Mouse (Mus musculus) lung, postnatal 0 days (tissue): ENCODE results near the gene Vps35l.

Experiments used
- CTCF ChIP-seq: IDR thresholded peaks from 2 replicates; pipeline ENCODE4 v1.5.1; 2016; ENCODE audit warnings: antibody characterized with exemption, mild to moderate bottlenecking
- EP300 ChIP-seq: IDR thresholded peaks from 2 replicates; pipeline ENCODE4 v1.6.1; 2016; ENCODE audit warnings: antibody characterized with exemption, mild to moderate bottlenecking, control low read depth

DNA sequence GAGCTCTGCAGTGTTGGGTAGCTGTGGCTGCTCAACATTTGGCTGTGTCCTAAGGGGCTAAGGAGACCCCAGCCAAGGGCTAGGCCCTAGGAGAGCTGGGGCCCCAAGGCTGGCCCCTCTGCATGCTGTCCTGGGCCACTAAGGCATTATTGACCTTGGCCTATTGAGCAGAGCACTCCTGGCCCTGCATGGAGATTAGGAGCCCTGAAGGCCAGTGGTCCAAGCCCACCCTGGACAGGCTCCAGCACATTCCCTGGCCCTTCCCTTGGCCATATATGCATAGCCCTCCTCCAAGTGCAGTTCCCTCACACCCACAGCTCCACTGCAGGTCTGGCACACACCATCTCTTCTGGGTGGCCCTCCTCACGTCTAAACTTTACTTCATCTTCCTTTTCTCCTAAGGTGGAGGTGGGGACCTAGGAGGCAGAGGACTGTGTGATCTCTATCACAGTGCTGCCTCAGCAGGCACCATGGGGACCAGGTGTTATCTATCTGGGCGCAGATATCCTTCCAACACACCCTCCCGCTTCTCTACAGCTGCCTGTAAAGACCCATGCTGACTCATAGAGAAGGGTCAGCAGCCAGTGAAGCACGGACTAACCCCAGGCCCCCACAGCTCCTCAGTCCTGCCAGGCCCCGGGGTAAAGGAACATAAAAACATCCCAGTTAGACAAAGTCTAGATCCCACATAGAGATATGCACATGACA, 109.7 kb downstream of the Vps35l start:
- no peak for TF ChIP-seq CTCF
- no peak for TF ChIP-seq EP300
